Mouse (Mus musculus) heart, embryonic 11.5 days (tissue): ENCODE results near the gene Wdr82. TPM values are rescaled to one million over a fixed set of nuclear protein-coding genes. Genes with fewer than 3 reads are reported as not detected.
A peak's percentile ranks its signal among the peaks of the same experiment; 100 is the strongest.

Experiments
- ATAC-seq: fragments of 200-750 bp; cut with Nextera tagmentation; replicated peaks from 2 replicates; pipeline ENCODE4 v1.8.0; 2017; ENCODE audit warnings: moderate library complexity; ENCODE audit not compliant: insufficient number of reproducible peaks, low FRiP score, low TSS enrichment
- H3K27ac ChIP-seq: fragments of 300-500 bp; sonication (generic); 2 replicates; pipeline ENCODE4 v1.5.1; 2014; ENCODE audit warnings: mild to moderate bottlenecking, low read depth, low read length
- H3K27me3 ChIP-seq: fragments of 300-500 bp; sonication (generic); 2 replicates; pipeline ENCODE4 v1.6.1; 2014; ENCODE audit warnings: mild to moderate bottlenecking, low read length, mixed read lengths; ENCODE audit not compliant: control insufficient read depth, insufficient read depth
- H3K36me3 ChIP-seq: fragments of 300-500 bp; sonication (generic); 2 replicates; pipeline ENCODE4 v1.6.1; 2014; ENCODE audit warnings: mild to moderate bottlenecking, low read length, moderate library complexity, mixed read lengths; ENCODE audit not compliant: control insufficient read depth, insufficient read depth
- H3K4me1 ChIP-seq: fragments of 300-500 bp; sonication (generic); 2 replicates; pipeline ENCODE4 v1.6.1; 2014; ENCODE audit warnings: low read length; ENCODE audit not compliant: control insufficient read depth, insufficient read depth
- H3K4me2 ChIP-seq: fragments of 300-500 bp; sonication (generic); 2 replicates; pipeline ENCODE4 v1.6.1; 2014; ENCODE audit warnings: mild to moderate bottlenecking, moderate library complexity
- H3K4me3 ChIP-seq: fragments of 300-500 bp; sonication (generic); 2 replicates; pipeline ENCODE4 v1.5.1; 2014; ENCODE audit warnings: low read depth, low read length
- H3K9ac ChIP-seq: fragments of 300-500 bp; sonication (generic); 2 replicates; pipeline ENCODE4 v1.6.1; 2014; ENCODE audit warnings: mild to moderate bottlenecking, low read depth, low read length, moderate library complexity
- H3K9me3 ChIP-seq: fragments of 300-500 bp; sonication (generic); replicated peaks from 2 replicates; pipeline ENCODE4 v1.6.1; 2016; ENCODE audit warnings: low read length; ENCODE audit not compliant: control insufficient read depth
- WGBS: fragments of 180-500 bp; shearing (Covaris S2); extraction: QIAGEN DNeasy Blood & Tissue Kit; methylation state at CpG from one replicate; pipeline ENCODE4 v1.1.7; 2014; ENCODE audit not compliant: insufficient replicate concordance; 5-methylcytosine and 5-hydroxymethylcytosine counted together
- polyA plus RNA-seq: library from polyadenylated mRNA; unstranded; fragments of >200 nt; fragmentation: Nextera tagmentation; extraction: Ambion mirVana; gene quantifications from 2 replicates; pipeline ENCODE4 v1.2.1, GENCODE M21; 2014

Wdr82 gene
- polyA plus RNA-seq, 1 experiment from 2014 or later: 24.4 TPM

DNA sequence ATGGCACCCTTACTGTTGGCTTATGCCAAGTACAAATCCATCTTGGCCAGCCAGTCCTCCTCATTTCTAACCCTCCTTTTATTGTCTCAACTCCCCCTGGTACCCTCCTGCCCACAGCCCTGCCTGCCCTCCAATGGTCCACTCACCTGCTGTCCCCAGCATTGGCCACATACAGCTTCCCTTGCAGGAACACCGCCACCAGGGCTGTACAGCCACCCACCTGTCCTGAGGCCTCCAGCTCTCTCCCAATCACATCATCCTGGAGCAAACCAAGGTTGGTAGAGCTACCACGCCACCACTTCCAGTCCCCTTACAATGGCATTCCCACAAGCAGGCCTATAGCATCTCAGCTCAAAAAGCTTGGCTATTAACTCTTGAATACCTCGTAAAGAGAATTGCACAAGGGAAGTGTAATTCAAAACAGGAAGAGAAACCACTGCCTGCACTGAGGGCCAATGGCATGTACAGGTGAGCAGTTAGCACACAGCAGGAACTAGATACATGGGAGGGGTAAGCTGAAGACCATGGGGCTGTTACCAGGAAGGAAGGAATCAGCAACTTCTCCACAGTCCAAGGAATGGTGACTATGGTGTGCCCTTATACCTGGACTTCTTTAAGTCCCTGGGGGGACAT is 26.5 kb downstream of the Wdr82 start:
- Histone ChIP-seq H3K4me3 (no peak overlapping the region), H3K9ac (no peak overlapping the region)

DNA sequence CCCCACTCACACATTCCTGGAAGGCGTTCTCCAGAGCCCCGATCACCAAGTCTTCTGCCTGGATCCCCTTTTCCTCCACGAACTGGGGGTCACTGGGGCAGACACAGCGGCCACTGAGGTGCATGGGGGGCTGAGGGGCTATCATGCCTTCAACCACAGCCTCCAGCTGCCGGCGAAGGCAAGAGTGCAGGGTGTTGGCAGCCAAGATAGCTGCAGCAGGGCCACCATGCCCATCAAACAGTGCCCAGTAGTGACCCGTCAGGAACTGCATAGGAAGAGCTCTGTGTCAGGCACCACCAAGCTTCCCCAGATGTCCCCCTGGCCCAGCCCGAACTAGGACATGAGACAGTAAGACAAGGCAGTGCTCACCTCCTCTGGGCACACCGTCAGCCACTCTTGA is 27.0 kb downstream of the Wdr82 start:
- ATAC-seq: no peak
- H3K4me3 ChIP-seq: no peak overlapping the region; the same call in 1 of the 2 replicates
- no peak overlapping the region; the same call in 1 of the 2 replicates for H3K4me2 ChIP-seq
- no peaks in the 10 kb centered on the region for H3K27me3 ChIP-seq
- peaks cover 8% of the 10 kb centered on the region; the same call in 1 of the 2 replicates for H3K36me3 ChIP-seq
- H3K9ac ChIP-seq: no peak overlapping the region
- WGBS: 86% methylated on average over 9 of the region's 9 CpGs
- peaks cover 17% of the 10 kb centered on the region for H3K4me1 ChIP-seq
- H3K9me3 ChIP-seq: no peaks in the 10 kb centered on the region
- no peak overlapping the region for H3K27ac ChIP-seq

More for the DNA sequence above, 26.5 kb downstream of the Wdr82 start:
- Histone ChIP-seq H3K4me1 (peaks cover 15% of the 10 kb centered on the region), H3K9me3 (no peaks in the 10 kb centered on the region), H3K27me3 (no peaks in the 10 kb centered on the region), H3K4me2 (no peak overlapping the region), H3K36me3 (peaks cover 10% of the 10 kb centered on the region; the same call in 1 of the 2 replicates), H3K27ac (no peak overlapping the region)
- 87% methylated on average over 3 of the region's 3 CpGs for WGBS
- ATAC-seq: no peak

DNA sequence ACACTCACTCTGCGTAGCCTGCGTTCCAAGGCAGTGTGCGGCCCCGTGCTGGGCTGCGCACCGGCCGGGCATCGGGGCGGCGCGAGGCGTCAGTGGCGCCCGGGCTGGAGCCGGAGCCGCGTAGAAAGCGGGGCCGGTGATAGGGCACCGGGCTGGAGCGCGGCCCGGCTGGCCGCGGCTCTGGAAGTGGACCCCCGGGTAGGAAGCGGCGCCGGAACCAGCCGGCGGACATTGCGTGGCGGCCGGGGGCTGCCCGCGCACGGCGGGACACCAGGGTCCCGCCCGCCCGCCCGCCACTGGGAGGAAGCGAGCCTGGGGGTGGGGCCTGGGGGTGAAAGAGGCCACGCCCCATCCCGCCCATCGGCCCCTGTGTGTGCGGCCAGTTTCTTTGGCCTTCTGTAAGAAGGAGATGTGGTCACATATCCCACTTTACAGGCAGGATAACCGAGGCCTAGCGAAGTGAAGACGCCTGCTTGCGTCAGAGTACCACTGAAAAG is 28.3 kb downstream of the Wdr82 start:
- Histone ChIP-seq H3K4me1 (peaks cover 24% of the 10 kb centered on the region), H3K27ac (peak overlapping the region; percentile 50; the same call in 1 of the 2 replicates), H3K9ac (peak overlapping the region; percentile 75), H3K4me3 (peak overlapping the region; percentile 72), H3K27me3 (no peaks in the 10 kb centered on the region), H3K9me3 (no peaks in the 10 kb centered on the region), H3K36me3 (peaks cover 8% of the 10 kb centered on the region; the same call in 1 of the 2 replicates), H3K4me2 (peak overlapping the region; percentile 76)
- ATAC-seq: peak; percentile 78
- WGBS: under 1% methylated on average over 51 of the region's 51 CpGs

DNA sequence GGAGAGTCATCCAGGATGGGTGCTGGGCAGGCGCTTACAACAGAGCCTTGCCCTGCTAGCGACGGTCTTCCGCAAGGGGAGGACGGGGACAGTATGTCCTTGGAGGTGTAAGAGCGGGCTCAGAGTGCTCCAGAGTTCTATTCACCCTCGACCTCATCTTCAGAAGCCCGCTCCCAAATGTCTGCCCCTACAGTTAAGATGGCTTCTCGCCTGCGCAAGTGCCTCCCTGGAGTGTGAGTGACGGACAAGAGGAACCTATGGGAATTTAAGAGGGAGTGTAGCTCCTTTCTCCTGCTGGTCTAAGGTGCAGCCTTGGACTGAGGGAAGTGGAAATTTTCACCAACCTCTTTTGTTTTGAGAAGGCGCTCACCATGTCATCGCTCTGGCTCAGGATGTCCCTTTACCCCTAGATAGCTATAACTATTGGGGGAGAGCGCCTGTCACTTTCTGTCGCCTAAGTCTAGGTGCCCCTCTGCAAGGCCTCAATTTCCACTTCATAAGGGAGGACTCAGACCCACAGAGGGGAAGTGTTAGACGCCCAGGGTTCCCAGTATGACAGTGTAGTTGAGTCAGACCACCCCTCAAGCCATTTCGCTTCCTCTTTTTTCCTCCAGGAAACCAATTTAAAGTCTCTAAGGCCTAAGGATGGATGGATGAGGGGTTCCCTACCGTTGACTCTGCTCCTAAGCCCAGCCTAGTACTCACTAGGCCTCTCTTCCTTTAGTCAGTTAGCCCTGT is 29.0 kb downstream of the Wdr82 start, which contains the start of gene Ppm1m:
Gene Ppm1m (minus strand): TSS at position 212 of the 738 bp plus-strand sequence.
- Histone ChIP-seq H3K9ac (peak within 1 kb of the TSS; percentile 75), H3K4me3 (peak within 1 kb of the TSS; percentile 72), H3K27ac (peak within 1 kb of the TSS; percentile 50), H3K36me3 (0 out of 2 replicates have a peak, but pooled peaks cover 5% of the 10 kb centered on the region), H3K9me3 (no peaks in the 10 kb centered on the region), H3K27me3 (no peaks in the 10 kb centered on the region), H3K4me2 (peak within 1 kb of the TSS; percentile 76), H3K4me1 (peaks cover 31% of the 10 kb centered on the region)
- 0 out of 2 replicates have a peak, but pooled peaks have one; percentile 16 for ATAC-seq
- 37% methylated on average over 18 of the region's 18 CpGs for WGBS

DNA sequence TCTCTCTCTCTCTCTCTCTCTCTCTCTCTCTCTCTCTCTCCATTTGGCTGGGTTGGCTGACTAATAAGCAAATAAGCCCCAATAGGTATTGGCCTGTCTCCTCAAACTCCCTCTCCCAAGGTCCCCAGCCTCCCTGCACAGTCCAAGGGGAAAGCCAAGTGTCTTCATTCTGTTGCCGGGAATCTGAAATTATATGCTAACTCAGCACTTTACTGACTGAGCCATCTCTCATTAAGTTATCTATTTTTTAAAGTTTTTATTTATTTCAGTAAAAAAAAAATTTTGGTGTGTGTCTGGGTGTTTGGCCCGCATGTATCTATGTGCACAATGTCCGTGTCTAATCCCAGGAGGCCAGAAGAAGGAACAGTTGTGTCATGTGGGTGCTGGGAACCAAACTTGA is 31.2 kb downstream of the Wdr82 start:
- 82% methylated on average over 3 of the region's 3 CpGs for WGBS
- Histone ChIP-seq H3K4me2 (peak overlapping the region; percentile 73), H3K4me1 (peaks cover 41% of the 10 kb centered on the region), H3K27ac (no peak overlapping the region), H3K27me3 (no peaks in the 10 kb centered on the region), H3K36me3 (no peaks in the 10 kb centered on the region), H3K4me3 (no peak overlapping the region; the same call in 1 of the 2 replicates), H3K9me3 (no peaks in the 10 kb centered on the region), H3K9ac (no peak overlapping the region)
- ATAC-seq: no peak

DNA sequence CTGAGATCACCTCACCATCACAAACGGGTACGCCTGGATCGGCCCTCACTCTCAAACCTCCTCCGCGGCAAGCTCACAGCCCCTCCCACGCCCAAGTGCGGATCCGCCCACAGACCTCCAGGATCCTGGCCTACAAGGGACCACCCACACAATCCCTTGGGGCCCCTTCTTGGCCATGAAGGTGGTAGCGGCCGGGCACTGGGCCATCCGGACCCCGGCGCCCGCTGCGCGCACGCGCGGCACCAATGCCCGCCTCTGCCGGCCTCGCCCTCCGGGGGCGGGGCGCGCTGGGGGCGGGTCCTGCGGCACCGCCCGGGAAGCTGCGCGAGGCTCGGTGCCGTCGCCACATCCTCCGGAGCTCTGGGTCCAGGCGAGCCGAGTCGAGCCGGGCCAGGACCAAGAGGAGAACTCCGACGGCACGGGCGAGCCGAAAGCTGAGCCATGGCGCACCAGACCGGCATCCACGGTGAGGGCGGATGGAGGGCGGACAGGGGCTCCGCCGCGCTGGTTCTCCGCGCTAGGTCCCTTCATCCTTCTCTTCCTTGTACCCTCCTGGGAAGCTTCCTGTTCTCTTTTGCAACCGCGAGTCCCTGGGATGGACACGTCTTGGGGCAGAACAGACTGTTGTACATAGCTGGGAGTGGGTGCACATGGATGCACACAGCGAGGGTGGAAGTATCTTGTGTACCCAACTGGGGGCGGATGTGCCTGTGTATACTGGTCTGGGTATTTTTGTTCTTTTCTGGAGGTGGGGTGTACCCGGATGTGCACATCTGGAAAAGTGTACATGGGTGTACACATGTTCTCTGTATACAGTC is 32.3 kb downstream of the Wdr82 start, which contains the start of gene Twf2:
Gene Twf2 (plus strand): TSS at position 290 of the 818 bp plus-strand sequence.
- ATAC-seq: peak; percentile 82
- Histone ChIP-seq H3K4me3 (peak within 1 kb of the TSS; percentile 72), H3K9ac (peak within 1 kb of the TSS; percentile 82), H3K27ac (peak within 1 kb of the TSS; percentile 70), H3K36me3 (0 out of 2 replicates have a peak, but pooled peaks cover 2% of the 10 kb centered on the region), H3K9me3 (no peaks in the 10 kb centered on the region), H3K4me1 (peaks cover 41% of the 10 kb centered on the region), H3K4me2 (peak within 1 kb of the TSS; percentile 73), H3K27me3 (no peaks in the 10 kb centered on the region)
- 1% methylated on average over 61 of the region's 61 CpGs for WGBS

DNA sequence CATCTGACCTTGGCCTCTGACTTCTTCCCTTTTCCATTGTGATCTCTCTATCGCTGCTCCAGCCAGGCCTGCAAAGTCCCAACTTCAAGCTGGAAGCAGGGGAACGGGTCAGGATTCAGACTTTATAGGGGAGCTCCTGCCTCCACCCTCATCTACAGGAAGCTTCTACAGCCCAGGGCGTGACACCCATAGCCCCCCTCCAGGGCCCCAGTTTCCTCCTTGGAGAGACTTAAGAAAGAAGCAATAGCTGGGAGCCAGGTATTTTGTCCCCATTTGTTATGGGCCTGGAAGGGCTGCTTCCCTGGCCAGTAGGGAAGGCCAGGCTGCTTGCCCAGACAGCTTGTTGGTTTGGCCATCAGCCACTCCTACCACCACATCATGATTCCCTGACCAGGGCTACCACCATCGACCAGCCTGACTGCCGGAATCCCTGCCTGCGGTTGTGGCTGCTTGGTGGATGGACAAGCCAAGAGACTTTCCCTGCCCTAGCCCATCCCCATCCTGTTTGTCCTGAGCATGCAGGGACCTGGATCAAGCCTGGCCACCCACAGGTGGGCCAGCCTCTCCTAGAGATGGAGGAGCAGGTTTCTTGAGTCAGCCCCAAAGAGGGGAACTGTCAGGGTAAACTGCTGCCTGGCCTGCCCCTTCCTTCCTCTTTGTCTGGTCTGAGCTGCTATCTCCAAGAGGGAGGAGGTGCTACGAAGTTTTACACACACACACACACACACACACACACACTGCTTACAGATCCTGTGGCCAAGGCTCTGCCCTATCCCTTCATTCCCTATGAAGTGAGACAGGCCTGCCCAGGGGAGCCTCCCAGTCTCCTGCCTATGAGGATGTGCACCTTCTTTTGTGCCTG is 33.5 kb downstream of the Wdr82 start:
- 0 out of 2 replicates have a peak, but pooled peaks cover 3% of the 10 kb centered on the region for H3K36me3 ChIP-seq
- WGBS: 69% methylated on average over 7 of the region's 7 CpGs
- no peak for ATAC-seq
- no peaks in the 10 kb centered on the region for H3K9me3 ChIP-seq
- H3K27ac ChIP-seq: peak overlapping the region; percentile 57
- H3K9ac ChIP-seq: peak overlapping the region; percentile 54; the same call in 1 of the 2 replicates
- H3K4me3 ChIP-seq: peak overlapping the region; percentile 72
- H3K4me1 ChIP-seq: peaks cover 36% of the 10 kb centered on the region
- no peaks in the 10 kb centered on the region for H3K27me3 ChIP-seq
- peak overlapping the region; percentile 73 for H3K4me2 ChIP-seq
